Mouse (Mus musculus): ENCODE results near the gene Slc51a. TPM values are rescaled to one million over a fixed set of nuclear protein-coding genes. Genes with fewer than 3 reads are reported as not detected.
"Not testable (repeated sequence)": the region's sequence is repeated elsewhere in the genome, so short reads cannot be mapped to it uniquely, and the experiment has no call there.

Slc51a gene
- polyA plus RNA-seq, 1 experiment from 2014 or later = 1.3 TPM

DNA sequence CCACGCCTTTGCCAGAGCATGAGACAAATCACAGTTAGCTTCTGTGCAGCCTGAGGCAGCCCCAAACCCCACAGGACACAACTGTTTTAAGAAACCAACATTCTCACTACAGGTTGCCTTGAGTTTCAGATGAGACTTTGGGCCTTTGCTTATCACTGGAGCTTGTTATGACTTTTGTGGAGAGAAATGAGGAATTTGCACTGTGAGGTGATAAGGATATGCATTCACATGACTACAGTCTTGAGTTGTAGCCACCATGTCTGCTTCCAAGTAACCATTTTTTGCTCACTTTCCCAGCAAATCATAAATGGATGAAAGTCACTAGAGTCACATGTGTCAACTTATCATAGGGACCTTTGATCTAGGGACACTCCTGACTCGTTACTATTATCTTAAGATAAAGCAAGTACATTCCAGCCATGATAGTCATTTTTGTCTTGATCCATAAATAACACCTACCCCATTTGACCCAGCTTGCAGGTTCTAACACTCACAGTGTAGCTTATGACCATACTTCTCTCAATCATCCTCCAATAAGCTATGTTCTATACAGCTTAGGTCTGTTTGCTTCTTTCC, 41.0 kb downstream of the Slc51a start:
- 45% methylated on average over 2 of the region's 2 CpGs for WGBS (ENCODE audit: insufficient replicate concordance)
- ATAC-seq (ENCODE audit: low read depth) = no peak
- Histone ChIP-seq H3K4me3 (ENCODE audit: low read depth, low read length) (no peak overlapping the region), H3K4me1 (ENCODE audit: control insufficient read depth, low read depth, low read length) (peaks cover 63% of the 10 kb centered on the region), H3K4me2 (ENCODE audit: low read depth, low read length) (no peak overlapping the region), H3K36me3 (ENCODE audit: control insufficient read depth, insufficient read depth) (peaks cover 2% of the 10 kb centered on the region), H3K9ac (ENCODE audit: low read depth, low read length) (no peak overlapping the region), H3K27me3 (ENCODE audit: control insufficient read depth, insufficient read depth, low read depth, low read length) (no peaks in the 10 kb centered on the region), H3K9me3 (replicated peaks; ENCODE audit: control insufficient read depth, low read length) (no peaks in the 10 kb centered on the region), H3K27ac (ENCODE audit: low read length) (0 out of 2 replicates have a peak overlapping the region, but pooled peaks have one; percentile 10)

DNA sequence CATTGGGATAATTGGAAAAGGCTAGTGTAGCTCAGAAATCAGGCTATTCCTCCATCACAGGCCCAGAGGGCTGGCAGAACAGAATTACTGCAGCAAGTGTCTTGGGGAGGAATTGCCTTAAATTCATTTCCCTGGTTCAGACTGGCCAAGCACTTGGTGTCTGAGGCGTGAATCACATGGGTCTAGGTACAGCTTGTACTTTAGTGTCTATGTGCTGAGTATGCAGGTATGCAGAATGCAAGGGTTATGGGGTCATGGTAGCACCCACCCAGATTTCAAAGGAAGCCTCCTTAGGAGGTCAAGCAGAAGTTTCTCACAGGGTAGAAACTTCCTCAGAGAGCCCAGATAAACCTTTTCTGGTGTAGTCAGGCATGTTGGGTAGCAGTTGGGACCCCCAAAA, 42.1 kb downstream of the Slc51a start:
- no peaks in the 10 kb centered on the region for H3K9me3 ChIP-seq (replicated peaks; ENCODE audit: control insufficient read depth, low read length)
- no peak overlapping the region for H3K4me2 ChIP-seq (ENCODE audit: low read depth, low read length)
- H3K4me1 ChIP-seq (ENCODE audit: control insufficient read depth, low read depth, low read length) = peaks cover 56% of the 10 kb centered on the region
- no peak overlapping the region for H3K9ac ChIP-seq (ENCODE audit: low read depth, low read length)
- H3K4me3 ChIP-seq (ENCODE audit: low read depth, low read length) = no peak overlapping the region
- ATAC-seq (ENCODE audit: low read depth) = no peak
- no peak overlapping the region for H3K27ac ChIP-seq (ENCODE audit: low read length)
- peaks cover 3% of the 10 kb centered on the region for H3K36me3 ChIP-seq (ENCODE audit: control insufficient read depth, insufficient read depth)
- WGBS (ENCODE audit: insufficient replicate concordance) = 82% methylated on average over 1 of the region's 1 CpGs
- no peaks in the 10 kb centered on the region for H3K27me3 ChIP-seq (ENCODE audit: control insufficient read depth, insufficient read depth, low read depth, low read length)

DNA sequence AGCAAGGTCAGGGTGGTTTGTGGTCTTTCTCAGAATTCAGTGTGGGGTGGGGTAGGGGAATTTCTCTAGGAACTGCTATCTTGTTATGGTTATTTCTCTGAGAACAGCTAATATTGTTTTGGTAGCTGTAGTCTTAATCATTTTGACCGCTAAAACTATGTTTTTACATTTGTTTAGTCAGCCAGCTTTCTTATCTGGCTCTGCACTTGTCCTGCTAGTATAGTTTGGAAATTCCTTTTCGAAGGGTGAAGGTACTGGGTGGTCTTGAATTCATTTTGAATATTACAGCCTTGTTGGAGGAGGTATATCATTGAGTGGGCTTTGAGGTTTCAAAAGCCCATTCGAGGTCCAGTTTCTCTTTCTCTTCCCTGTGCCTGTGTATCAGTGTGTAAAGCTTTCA, 43.1 kb downstream of the Slc51a start:
- Histone ChIP-seq H3K27ac (ENCODE audit: low read length) (peak overlapping the region; percentile 30; the same call in 1 of the 2 replicates), H3K4me1 (ENCODE audit: control insufficient read depth, low read depth, low read length) (peaks cover 46% of the 10 kb centered on the region)
- WGBS (ENCODE audit: insufficient replicate concordance) = 39% methylated on average over 3 of the region's 3 CpGs
- H3K9me3 ChIP-seq (replicated peaks; ENCODE audit: control insufficient read depth, low read length); H3K4me2 ChIP-seq (ENCODE audit: low read depth, low read length); H3K9ac ChIP-seq (ENCODE audit: low read depth, low read length); H3K36me3 ChIP-seq (ENCODE audit: control insufficient read depth, insufficient read depth); ATAC-seq (ENCODE audit: low read depth); H3K4me3 ChIP-seq (ENCODE audit: low read depth, low read length); H3K27me3 ChIP-seq (ENCODE audit: control insufficient read depth, insufficient read depth, low read depth, low read length): not testable (repeated sequence)

DNA sequence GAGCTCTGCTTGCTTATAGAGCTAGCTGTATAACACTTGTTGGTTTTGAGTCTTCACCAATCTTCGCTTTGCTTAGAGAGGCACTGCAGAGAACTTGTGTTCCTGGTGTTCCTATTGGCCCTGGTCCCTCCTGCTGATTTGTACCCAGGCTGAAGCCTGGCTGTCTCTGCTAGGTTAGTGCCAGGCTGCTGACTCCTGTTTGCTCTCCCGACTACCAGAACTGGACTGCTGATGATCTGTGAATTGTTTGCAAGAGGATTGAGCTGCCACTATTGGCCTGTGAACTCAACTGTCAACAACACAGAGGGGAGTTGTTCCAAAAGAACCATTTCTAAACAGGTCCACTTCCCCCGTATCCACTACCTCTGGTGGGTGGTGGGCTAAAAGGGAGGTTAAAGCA, 46.2 kb downstream of the Slc51a start:
- 81% methylated on average over 3 of the region's 3 CpGs for WGBS (ENCODE audit: insufficient replicate concordance)
- Histone ChIP-seq H3K9ac (ENCODE audit: low read depth, low read length) (no peak overlapping the region), H3K9me3 (replicated peaks; ENCODE audit: control insufficient read depth, low read length) (no peaks in the 10 kb centered on the region), H3K4me2 (ENCODE audit: low read depth, low read length) (no peak overlapping the region), H3K27me3 (ENCODE audit: control insufficient read depth, insufficient read depth, low read depth, low read length) (no peaks in the 10 kb centered on the region), H3K36me3 (ENCODE audit: control insufficient read depth, insufficient read depth) (peaks cover 6% of the 10 kb centered on the region), H3K27ac (ENCODE audit: low read length) (0 out of 2 replicates have a peak overlapping the region, but pooled peaks have one; percentile 0), H3K4me3 (ENCODE audit: low read depth, low read length) (no peak overlapping the region), H3K4me1 (ENCODE audit: control insufficient read depth, low read depth, low read length) (peaks cover 23% of the 10 kb centered on the region)
- ATAC-seq (ENCODE audit: low read depth) = no peak

GRCm38 (mm10) chr16:32437266-32437665, 50.4 kb downstream of the Slc51a start:
- Histone ChIP-seq H3K9ac (ENCODE audit: low read depth, low read length) (no peak overlapping the region), H3K4me2 (ENCODE audit: low read depth, low read length) (no peak overlapping the region), H3K27ac (ENCODE audit: low read length) (no peak overlapping the region), H3K4me1 (ENCODE audit: control insufficient read depth, low read depth, low read length) (peaks cover 32% of the 10 kb centered on the region), H3K9me3 (replicated peaks; ENCODE audit: control insufficient read depth, low read length) (no peaks in the 10 kb centered on the region), H3K27me3 (ENCODE audit: control insufficient read depth, insufficient read depth, low read depth, low read length) (no peaks in the 10 kb centered on the region), H3K36me3 (ENCODE audit: control insufficient read depth, insufficient read depth) (peaks cover 6% of the 10 kb centered on the region), H3K4me3 (ENCODE audit: low read depth, low read length) (no peak overlapping the region)
- WGBS (ENCODE audit: insufficient replicate concordance) = 91% methylated on average over 1 of the region's 1 CpGs
- ATAC-seq (ENCODE audit: low read depth) = no peak

DNA sequence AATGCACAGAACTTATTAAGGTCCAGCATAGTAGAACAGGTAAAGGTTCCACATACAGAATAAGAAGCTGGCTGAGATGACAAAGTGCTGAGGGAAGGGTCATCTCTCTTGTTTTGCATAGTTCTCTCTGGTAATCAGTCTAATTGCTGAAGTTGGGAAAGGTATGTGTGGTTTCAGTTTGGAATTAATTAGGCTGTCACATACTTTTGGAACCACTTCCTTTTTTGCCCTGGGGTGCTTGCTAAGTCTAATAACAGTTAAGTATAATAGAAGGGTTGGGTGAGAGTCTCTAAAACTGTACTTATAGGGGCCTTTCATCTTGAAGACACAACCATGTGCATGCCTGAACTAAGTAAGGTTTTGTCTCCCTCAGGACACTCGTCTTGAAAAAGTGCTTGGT, 51.0 kb downstream of the Slc51a start:
- H3K27me3 ChIP-seq (ENCODE audit: control insufficient read depth, insufficient read depth, low read depth, low read length) = no peaks in the 10 kb centered on the region
- H3K4me1 ChIP-seq (ENCODE audit: control insufficient read depth, low read depth, low read length) = peaks cover 36% of the 10 kb centered on the region
- 50% methylated on average over 1 of the region's 1 CpGs for WGBS (ENCODE audit: insufficient replicate concordance)
- no peak overlapping the region for H3K4me3 ChIP-seq (ENCODE audit: low read depth, low read length)
- peaks cover 6% of the 10 kb centered on the region for H3K36me3 ChIP-seq (ENCODE audit: control insufficient read depth, insufficient read depth)
- no peaks in the 10 kb centered on the region for H3K9me3 ChIP-seq (replicated peaks; ENCODE audit: control insufficient read depth, low read length)
- no peak overlapping the region for H3K9ac ChIP-seq (ENCODE audit: low read depth, low read length)
- no peak for ATAC-seq (ENCODE audit: low read depth)
- no peak overlapping the region for H3K27ac ChIP-seq (ENCODE audit: low read length)
- no peak overlapping the region for H3K4me2 ChIP-seq (ENCODE audit: low read depth, low read length)

DNA sequence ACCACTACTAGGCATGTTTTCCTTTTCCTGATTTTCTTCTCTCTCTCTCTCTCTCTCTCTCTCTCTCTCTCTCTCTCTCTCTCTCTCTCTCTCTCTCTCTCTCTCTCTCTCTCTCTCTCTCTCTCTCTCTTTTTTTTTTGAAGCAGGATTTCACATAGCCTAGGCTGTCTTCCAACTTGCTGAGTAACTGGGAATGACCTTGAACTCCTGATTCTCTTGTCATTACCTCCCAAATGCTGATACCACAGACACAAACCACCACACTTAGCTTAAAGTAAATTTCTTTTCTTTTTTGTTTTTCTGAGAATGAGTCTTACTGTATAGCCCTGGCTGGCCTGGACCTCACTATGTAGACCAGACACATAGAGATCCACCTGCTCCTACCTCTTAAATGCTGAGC, 53.0 kb downstream of the Slc51a start:
- no peak overlapping the region for H3K9ac ChIP-seq (ENCODE audit: low read depth, low read length)
- no peak overlapping the region for H3K4me3 ChIP-seq (ENCODE audit: low read depth, low read length)
- no peaks in the 10 kb centered on the region for H3K36me3 ChIP-seq (ENCODE audit: control insufficient read depth, insufficient read depth)
- ATAC-seq (ENCODE audit: low read depth) = no peak
- H3K27me3 ChIP-seq (ENCODE audit: control insufficient read depth, insufficient read depth, low read depth, low read length) = no peaks in the 10 kb centered on the region
- H3K4me2 ChIP-seq (ENCODE audit: low read depth, low read length) = no peak overlapping the region
- H3K9me3 ChIP-seq (replicated peaks; ENCODE audit: control insufficient read depth, low read length) = no peaks in the 10 kb centered on the region
- H3K4me1 ChIP-seq (ENCODE audit: control insufficient read depth, low read depth, low read length) = peaks cover 35% of the 10 kb centered on the region
- 0 out of 2 replicates have a peak overlapping the region, but pooled peaks have one; percentile 37 for H3K27ac ChIP-seq (ENCODE audit: low read length)

DNA sequence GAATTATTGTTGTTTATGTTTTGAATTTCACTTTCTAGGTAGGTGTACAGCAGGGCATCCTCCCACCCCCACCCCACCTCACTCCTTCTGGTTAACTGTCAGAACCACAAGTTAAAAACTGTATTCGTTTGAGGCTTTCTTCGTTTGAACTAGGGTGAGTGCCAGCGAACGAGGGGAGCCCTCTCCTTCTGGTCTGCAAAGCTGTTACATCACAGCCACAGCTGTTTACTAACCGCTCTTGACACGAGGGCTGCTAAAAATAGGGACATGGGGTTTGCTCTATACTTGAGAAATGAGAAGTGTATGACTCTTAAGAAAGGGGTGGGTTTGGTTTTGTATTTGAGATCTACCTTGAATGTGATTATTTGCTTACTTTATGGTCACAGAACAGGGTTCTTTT, 53.6 kb downstream of the Slc51a start:
- H3K9me3 ChIP-seq (replicated peaks; ENCODE audit: control insufficient read depth, low read length) = no peaks in the 10 kb centered on the region
- H3K4me2 ChIP-seq (ENCODE audit: low read depth, low read length) = peak overlapping the region; percentile 38
- H3K4me3 ChIP-seq (ENCODE audit: low read depth, low read length) = no peak overlapping the region
- no peak for ATAC-seq (ENCODE audit: low read depth)
- no peaks in the 10 kb centered on the region for H3K27me3 ChIP-seq (ENCODE audit: control insufficient read depth, insufficient read depth, low read depth, low read length)
- H3K4me1 ChIP-seq (ENCODE audit: control insufficient read depth, low read depth, low read length) = peaks cover 39% of the 10 kb centered on the region
- WGBS (ENCODE audit: insufficient replicate concordance) = 9% methylated on average over 6 of the region's 6 CpGs
- H3K36me3 ChIP-seq (ENCODE audit: control insufficient read depth, insufficient read depth) = no peaks in the 10 kb centered on the region
- no peak overlapping the region for H3K27ac ChIP-seq (ENCODE audit: low read length)
- peak overlapping the region; percentile 17; the same call in 1 of the 2 replicates for H3K9ac ChIP-seq (ENCODE audit: low read depth, low read length)

DNA sequence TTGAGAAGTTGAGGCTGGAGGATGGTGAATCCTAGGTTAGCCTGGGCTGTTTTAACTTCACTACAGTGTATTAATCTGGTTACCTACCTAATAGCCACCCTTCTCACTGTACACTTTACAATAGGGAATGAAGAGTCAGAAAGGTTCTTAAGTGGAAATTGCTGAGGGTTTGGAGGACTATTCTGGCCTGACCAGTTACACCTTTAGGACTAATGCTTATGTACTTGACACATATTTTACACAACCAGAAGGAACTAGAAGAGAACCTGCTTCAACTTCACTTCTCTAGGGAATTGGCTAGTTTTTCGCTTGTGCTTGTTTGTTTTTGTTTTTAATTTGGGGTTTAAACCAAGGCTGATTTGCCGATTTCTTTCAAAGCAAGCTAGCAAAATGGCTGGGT, 54.5 kb downstream of the Slc51a start:
- Histone ChIP-seq H3K4me2 (ENCODE audit: low read depth, low read length) (peak overlapping the region; percentile 60), H3K27me3 (ENCODE audit: control insufficient read depth, insufficient read depth, low read depth, low read length) (no peaks in the 10 kb centered on the region), H3K4me1 (ENCODE audit: control insufficient read depth, low read depth, low read length) (peaks cover 39% of the 10 kb centered on the region), H3K9me3 (replicated peaks; ENCODE audit: control insufficient read depth, low read length) (no peaks in the 10 kb centered on the region), H3K9ac (ENCODE audit: low read depth, low read length) (no peak overlapping the region), H3K36me3 (ENCODE audit: control insufficient read depth, insufficient read depth) (no peaks in the 10 kb centered on the region), H3K27ac (ENCODE audit: low read length) (no peak overlapping the region; the same call in 1 of the 2 replicates), H3K4me3 (ENCODE audit: low read depth, low read length) (0 out of 2 replicates have a peak overlapping the region, but pooled peaks have one; percentile 5)
- ATAC-seq (ENCODE audit: low read depth) = no peak
- 64% methylated on average over 2 of the region's 2 CpGs for WGBS (ENCODE audit: insufficient replicate concordance)
